Mouse (Mus musculus) liver, embryonic 15.5 days (tissue): ENCODE data around the gene Ssna1. TPM values are rescaled to one million over a fixed set of nuclear protein-coding genes. Genes with fewer than 3 reads are reported as not detected.

Experiments used
- polyA plus RNA-seq: library from polyadenylated mRNA; unstranded; fragments of >200 nt; fragmentation: Nextera tagmentation; extraction: Ambion mirVana; gene quantifications from 2 replicates; pipeline ENCODE4 v1.2.1, GENCODE M21; 2015

Ssna1 gene
- polyA plus RNA-seq, 1 experiment from 2014 or later = 124 TPM

Other genes with a start within 250 kb of the Ssna1 start
- gene Nsmf, start 218.1 kb downstream of the Ssna1 start, polyA plus RNA-seq = 8.3 and 9.7 TPM in 2 replicates
- gene Entpd8, start 192.1 kb downstream of the Ssna1 start, polyA plus RNA-seq = 5.3 and 6.8 TPM in 2 replicates
- gene Noxa1, start 177.3 kb downstream of the Ssna1 start, polyA plus RNA-seq = 0.94 and 0.98 TPM in 2 replicates
- gene Nrarp, start 91.7 kb downstream of the Ssna1 start, polyA plus RNA-seq = 2.1 and 2.4 TPM in 2 replicates
- 6.2 and 6.8 TPM in 2 replicates for gene Tor4a, start 75.6 kb downstream of the Ssna1 start, polyA plus RNA-seq
- 35.9 and 40.6 TPM in 2 replicates for gene Nelfb, start 60.9 kb downstream of the Ssna1 start, polyA plus RNA-seq
- not detected in 2 replicates for gene Stpg3, start 57.8 kb downstream of the Ssna1 start, polyA plus RNA-seq
- 1.0 TPM in 1 of 2 replicates, not detected in the other for gene Fam166a, start 53.7 kb downstream of the Ssna1 start, polyA plus RNA-seq
- 695 and 769 TPM in 2 replicates for gene Tubb4b, start 47.7 kb downstream of the Ssna1 start, polyA plus RNA-seq
- not detected in 2 replicates for gene Slc34a3, start 38.1 kb downstream of the Ssna1 start, polyA plus RNA-seq
- not detected in 2 replicates for gene Rnf224, start 35.7 kb downstream of the Ssna1 start, polyA plus RNA-seq
- gene Rnf208, start 30.2 kb downstream of the Ssna1 start, polyA plus RNA-seq = 0.31 and 0.59 TPM in 2 replicates
- gene Cysrt1, start 30.0 kb downstream of the Ssna1 start, polyA plus RNA-seq = 0.14 TPM in 1 of 2 replicates, not detected in the other
- gene AL732309.1, start 25.6 kb downstream of the Ssna1 start, polyA plus RNA-seq = 1.7 and 1.9 TPM in 2 replicates
- gene Tmem203, start 17.0 kb downstream of the Ssna1 start, polyA plus RNA-seq = 11.9 and 12.5 TPM in 2 replicates
- gene Tprn, start 9.8 kb downstream of the Ssna1 start, polyA plus RNA-seq = 3.9 and 5.4 TPM in 2 replicates
- gene Anapc2, start within 50 bp of the Ssna1 start, polyA plus RNA-seq = 41.7 and 45.0 TPM in 2 replicates
- not detected in 2 replicates for gene Tmem210, start 15.7 kb upstream of the Ssna1 start, polyA plus RNA-seq
- not detected in 2 replicates for gene Lrrc26, start 17.5 kb upstream of the Ssna1 start, polyA plus RNA-seq
- gene Grin1, start 46.7 kb upstream of the Ssna1 start, polyA plus RNA-seq = not detected in 2 replicates
- 15.9 and 17.1 TPM in 2 replicates for gene Man1b1, start 59.9 kb upstream of the Ssna1 start, polyA plus RNA-seq
- gene Dpp7, start 83.9 kb upstream of the Ssna1 start, polyA plus RNA-seq = 11.5 and 14.7 TPM in 2 replicates
- gene Uap1l1, start 93.2 kb upstream of the Ssna1 start, polyA plus RNA-seq = 15.1 and 15.4 TPM in 2 replicates
- 18.5 and 19.5 TPM in 2 replicates for gene Sapcd2, start 99.9 kb upstream of the Ssna1 start, polyA plus RNA-seq
- 0.58 and 0.71 TPM in 2 replicates for gene Entpd2, start 123.4 kb upstream of the Ssna1 start, polyA plus RNA-seq
- gene Npdc1, start 126.9 kb upstream of the Ssna1 start, polyA plus RNA-seq = 4.5 and 6.1 TPM in 2 replicates
- gene Fut7, start 150.8 kb upstream of the Ssna1 start, polyA plus RNA-seq = 1.2 and 1.7 TPM in 2 replicates
- 1.2 and 1.3 TPM in 2 replicates for gene Abca2, start 156.3 kb upstream of the Ssna1 start, polyA plus RNA-seq
- gene Clic3, start 184.4 kb upstream of the Ssna1 start, polyA plus RNA-seq = 0.38 and 1.0 TPM in 2 replicates
- 8.3 and 10.6 TPM in 2 replicates for gene Paxx, start 188.7 kb upstream of the Ssna1 start, polyA plus RNA-seq
- 0.23 and 0.38 TPM in 2 replicates for gene Ptgds, start 197.6 kb upstream of the Ssna1 start, polyA plus RNA-seq
- not detected in 2 replicates for gene Lcn12, start 221.5 kb upstream of the Ssna1 start, polyA plus RNA-seq
- 24.0 and 28.6 TPM in 2 replicates for gene Fbxw5, start 228.3 kb upstream of the Ssna1 start, polyA plus RNA-seq
- gene C8g, start 229.3 kb upstream of the Ssna1 start, polyA plus RNA-seq = 64.9 and 88.1 TPM in 2 replicates